Mouse (Mus musculus) ES-Bruce4 (cell line): ENCODE measurements at regions not wholly inside any gene's neighbourhood (a gene's known extent, or its start where the extent isn't known, plus 50 kb on each side); places are given as distances from the start of the nearest gene placed in this dataset.

Experiments used
- CTCF ChIP-seq: IDR thresholded peaks from one replicate; pipeline ENCODE4 v1.8.1; 2011; ENCODE audit warnings: low read depth, low read length
- EP300 ChIP-seq: IDR thresholded peaks from 2 replicates; pipeline ENCODE4 v1.6.1; 2011; ENCODE audit warnings: low read depth, low read length; ENCODE audit not compliant: insufficient read depth
- POLR2A ChIP-seq: IDR thresholded peaks from one replicate; pipeline ENCODE4 v1.8.1; 2011; ENCODE audit warnings: low read length; ENCODE audit not compliant: insufficient read depth

DNA sequence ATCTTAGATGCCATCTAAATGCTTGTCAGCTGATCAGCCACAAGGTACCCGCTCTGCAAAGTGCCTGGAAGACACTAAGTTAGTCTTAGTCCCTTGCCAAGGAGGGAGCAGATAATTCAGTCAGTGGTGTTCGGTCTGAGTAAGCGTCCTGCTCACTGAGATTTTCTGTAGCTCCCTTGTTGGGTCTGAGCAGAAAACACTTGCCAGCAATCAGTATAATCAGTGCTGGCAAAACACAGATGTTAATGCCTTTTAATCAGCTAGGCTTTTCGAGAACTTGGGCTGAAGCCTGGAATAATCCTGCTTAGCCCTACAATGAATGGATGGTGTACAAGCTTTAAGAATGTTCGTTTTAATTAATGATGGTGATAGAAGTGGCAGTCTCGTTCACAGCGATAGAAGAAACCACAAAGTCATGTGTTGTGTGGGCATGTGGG, 104.2 kb upstream of the Col8a1 start:
- TF ChIP-seq CTCF (no peak), EP300 (no peak), POLR2A (no peak)
